Mouse (Mus musculus): ENCODE results near the gene Crlf1.
"Not testable (repeated sequence)": the region's sequence is repeated elsewhere in the genome, so short reads cannot be mapped to it uniquely, and the experiment has no call there.

Crlf1 gene

DNA sequence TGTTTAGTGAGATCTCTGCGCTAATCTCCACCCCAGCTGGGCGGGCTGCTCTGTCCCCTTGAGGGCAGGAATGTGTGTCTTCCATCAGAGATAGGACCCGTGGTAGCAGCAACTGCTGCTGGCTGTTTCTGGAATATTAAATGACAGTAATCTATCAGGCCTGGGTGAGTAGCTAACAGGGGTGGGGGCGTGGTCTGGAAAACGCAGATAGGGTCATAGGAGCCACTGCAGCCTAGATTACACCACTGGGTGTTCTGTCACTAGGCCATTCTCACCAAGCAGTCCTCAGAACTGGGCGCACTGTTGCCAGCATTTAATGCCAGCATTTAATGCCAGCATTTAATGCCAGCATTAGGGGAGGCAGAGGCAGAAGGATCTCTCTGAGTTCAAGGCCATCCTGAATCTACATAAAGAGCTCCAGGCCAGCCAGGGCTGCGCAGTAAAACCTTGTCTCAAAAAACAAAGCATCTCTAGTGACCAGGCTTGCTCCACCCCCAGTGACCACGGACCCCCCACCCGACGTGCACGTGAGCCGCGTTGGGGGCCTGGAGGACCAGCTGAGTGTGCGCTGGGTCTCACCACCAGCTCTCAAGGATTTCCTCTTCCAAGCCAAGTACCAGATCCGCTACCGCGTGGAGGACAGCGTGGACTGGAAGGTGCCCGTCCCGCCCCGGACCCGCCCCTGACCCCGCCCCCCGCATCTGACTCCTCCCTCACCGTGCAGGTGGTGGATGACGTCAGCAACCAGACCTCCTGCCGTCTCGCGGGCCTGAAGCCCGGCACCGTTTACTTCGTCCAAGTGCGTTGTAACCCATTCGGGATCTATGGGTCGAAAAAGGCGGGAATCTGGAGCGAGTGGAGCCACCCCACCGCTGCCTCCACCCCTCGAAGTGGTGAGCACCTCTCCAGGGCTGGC is 7.7 kb downstream of the Crlf1 start:
- DNase-seq (ENCODE audit: low spot score) = no peak

DNA sequence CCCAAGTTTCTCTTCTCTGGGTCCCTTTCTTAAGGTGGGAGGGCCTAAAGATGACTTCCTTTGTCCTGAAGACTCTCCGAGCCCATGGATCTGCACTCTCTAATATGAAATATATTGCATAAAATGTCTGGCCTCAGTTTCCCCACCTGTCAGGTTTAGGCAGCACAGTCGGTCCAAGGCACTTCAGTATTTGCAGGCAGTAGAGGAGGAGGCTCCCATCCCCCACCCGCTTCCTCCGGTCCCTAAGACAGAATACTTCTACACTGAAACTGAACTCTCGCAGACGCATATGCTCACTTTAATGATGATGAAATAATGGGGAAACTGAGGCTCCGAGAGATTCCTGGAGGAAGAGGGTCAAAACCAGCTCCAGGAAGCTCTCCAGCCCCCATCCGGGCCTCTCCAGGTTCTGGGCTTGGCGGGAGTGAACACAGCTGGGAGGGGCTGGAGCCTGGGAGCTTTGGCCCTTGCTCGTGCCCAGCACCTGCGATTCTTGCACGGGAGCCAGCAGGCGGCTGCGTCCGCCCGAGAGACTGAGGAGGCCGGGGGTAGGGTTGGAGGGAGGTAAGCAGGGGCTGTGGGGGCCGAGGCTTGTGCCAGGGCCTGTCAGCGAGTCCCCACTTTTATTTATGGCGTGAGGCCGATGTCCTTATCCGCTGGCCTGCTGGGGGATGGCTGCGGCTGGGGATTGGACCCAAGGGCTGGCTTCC is 9.0 kb downstream of the Crlf1 start:
- DNase-seq (ENCODE audit: low spot score) = no peak

DNA sequence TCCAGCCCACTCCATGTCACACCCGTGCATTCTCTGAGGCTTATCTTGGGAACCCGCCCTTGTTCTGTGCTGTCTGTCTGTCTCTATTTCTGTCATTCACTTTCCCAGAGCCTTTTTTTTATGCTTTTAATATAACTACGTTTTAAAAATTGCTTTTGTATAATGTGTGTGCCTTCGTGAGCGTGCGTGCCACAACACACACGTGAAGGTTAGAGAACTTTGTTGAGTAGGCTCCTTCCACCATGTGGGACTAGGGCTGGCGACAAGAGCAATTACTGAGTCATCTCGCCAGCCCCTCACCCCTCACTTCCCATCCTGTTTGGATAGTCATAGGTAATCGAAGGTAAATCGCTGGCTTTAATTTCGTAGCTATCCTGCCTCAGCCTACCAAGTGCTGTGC is 9.6 kb downstream of the Crlf1 start:
- DNase-seq (ENCODE audit: low spot score) = no peak

DNA sequence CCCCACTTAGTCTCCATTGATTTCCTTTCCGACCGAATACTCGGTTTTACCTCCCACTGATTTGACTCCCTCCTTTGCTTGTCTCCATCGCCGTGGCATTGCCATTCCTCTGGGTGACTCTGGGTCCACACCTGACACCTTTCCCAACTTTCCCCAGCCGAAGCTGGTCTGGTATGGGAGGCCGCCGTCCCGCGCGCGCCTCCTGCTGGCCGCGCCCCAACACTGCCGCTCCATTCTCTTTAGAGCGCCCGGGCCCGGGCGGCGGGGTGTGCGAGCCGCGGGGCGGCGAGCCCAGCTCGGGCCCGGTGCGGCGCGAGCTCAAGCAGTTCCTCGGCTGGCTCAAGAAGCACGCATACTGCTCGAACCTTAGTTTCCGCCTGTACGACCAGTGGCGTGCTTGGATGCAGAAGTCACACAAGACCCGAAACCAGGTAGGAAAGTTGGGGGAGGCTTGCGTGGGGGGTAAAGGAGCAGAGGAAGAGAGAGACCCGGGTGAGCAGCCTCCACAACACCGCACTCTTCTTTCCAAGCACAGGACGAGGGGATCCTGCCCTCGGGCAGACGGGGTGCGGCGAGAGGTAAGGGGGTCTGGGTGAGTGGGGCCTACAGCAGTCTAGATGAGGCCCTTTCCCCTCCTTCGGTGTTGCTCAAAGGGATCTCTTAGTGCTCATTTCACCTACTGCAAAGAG is 10.2 kb downstream of the Crlf1 start:
- DNase-seq (ENCODE audit: low spot score) = peak; percentile 75

DNA sequence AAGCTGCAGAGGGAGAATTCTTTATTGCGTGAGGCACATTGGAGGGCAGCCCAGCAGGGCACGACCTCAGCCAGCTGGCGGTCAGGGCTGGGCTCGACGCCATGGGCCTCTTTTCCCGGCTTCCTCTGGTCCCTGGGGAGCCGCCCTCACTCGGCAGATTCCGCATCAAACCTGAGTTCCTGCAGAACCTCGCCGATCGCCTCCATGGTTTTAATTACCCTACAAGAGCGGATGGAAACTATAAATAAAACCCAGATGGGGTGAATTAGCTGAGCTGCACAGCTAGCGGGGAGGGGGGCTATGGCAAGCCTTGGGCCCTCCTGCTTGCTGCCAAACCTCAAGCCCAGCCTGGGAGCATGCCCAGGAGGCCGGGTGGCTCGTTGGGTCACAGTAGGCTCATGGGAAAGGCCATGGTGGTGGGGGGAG is 11.3 kb downstream of the Crlf1 start:
- peak; percentile 62 for DNase-seq (ENCODE audit: low spot score)

DNA sequence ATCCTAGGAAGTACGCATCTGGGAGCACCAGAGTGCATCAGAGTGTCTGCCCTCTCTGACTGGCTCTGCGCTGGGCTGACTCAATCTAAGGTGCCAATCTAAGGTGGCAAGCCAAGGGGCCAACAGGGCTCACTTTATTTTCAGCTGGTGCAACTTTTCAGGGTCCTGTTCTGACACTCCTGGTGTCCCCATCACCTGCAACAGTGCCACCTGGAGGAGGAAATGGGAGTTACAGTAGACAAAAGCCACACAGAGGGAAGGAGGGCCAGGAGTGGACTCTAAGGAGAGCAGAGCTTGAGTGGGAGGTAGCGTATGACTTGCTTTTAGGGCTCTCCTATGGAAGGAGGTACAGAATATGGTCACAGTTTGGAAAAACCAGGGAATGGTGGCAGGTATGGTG is 11.9 kb downstream of the Crlf1 start:
- DNase-seq (ENCODE audit: low spot score) = peak; percentile 81

DNA sequence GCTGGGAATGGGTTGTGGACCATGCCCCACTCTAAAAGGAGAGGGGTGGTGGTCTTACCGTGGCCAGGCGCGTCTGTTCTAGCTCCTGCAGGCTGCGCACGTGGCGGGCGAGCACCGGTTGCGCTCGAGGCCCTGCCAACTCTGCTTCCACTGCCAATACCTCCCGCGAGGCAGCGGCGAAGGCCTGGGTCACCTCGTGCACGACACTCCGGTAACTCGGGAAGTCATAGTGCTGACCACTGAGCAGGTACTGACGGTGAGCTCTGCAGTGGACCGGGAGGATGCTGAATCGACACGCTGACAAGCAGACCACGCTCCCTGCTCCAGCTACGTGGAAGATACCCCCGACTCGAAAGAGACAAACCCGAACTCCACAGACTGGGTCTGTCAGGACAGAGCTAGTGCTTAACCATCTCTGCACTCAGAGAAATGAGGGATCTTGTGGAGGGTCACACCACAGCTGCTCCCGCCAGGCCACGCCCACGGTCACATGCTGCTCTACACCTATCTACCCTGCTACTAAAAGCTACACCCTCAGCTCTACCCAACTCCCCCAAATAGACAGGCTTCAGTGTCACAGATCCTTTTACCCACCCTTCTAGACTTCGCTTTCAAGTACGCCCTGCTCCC is 12.9 kb downstream of the Crlf1 start:
- DNase-seq (ENCODE audit: low spot score) = no peak

DNA sequence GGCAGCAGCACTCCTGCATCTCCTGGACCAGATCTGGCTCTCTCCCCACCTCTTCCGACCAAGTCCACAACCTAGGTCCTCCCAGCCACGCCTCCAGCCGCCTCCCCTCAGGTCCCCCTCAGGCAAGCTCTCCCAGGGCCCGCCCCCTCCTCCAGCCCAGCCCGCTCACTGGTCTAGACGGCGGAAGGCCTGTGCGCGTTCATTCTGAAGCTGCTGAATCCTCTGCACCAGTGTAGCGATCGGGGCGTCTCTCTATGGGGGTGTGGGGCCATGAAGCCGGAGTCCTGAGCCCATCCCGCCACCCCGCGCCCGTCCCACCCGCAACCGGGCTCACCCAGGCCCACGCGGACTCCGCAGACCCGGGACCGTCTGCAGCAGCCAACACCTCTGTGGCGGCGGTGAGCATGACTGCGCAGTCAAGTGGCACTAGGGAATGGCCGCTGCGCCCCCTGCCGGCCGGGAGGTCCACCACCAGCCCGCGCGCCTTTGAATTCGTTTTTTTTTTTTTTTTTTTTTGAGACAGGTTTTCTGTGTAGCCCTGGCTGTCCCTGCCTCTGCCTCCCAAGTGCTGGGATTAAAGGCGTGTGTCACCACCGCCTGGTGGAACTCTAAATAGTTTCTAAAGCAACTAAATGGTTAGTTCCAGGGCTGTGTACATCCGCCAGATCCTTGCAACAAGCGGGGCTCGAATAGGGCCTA is 13.5 kb downstream of the Crlf1 start, which contains the start of gene Rex1bd:
Gene Rex1bd (minus strand): TSS at position 425 of the 699 bp plus-strand sequence.
- peak; percentile 96 for DNase-seq (ENCODE audit: low spot score)

DNA sequence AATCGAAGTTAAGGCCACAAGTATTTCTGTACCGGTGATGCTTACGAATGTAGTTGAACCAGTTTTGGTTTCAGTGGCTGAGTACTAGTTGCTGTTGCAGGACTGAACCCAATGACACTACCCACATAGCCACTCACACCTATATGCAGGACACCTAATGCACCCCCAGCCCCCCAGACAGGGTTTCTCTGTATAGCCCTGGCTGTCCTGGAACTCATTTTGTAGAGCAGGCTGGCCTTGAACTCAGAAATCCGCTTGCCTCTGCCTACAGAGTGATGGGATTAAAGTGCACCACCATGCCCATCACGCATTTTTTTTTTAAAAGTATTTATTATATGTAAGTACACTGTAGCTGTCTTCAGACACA is 14.1 kb downstream of the Crlf1 start:
- no peak for DNase-seq (ENCODE audit: low spot score)

DNA sequence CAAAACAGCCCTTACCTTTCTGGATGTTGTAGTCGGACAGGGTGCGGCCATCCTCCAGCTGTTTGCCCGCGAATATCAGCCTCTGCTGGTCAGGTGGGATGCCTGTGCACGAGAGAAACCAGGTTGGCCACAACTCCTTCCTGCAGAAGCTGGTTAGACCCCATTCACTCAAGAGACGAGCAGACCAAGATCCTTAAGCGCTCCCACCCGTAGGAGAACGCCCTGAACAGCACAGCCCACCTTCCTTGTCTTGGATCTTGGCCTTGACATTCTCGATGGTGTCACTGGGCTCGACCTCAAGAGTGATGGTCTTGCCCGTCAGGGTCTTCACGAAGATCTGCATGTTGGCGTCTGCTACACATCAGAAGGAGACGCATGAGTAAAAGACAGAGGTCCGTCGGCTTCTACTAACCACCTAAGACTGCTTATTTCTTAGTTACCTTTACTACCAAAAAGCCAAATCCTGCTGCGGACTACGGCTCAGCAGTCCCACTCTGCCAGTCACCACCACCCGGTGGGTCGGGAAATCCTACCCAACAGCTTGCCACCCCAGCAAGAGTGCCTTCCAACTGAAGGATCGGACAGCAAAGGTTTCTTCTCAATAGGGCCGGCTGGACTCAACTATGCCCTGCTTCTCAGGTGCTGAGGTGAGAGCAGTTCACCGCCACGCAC is 16.5 kb downstream of the Crlf1 start:
- no peak for DNase-seq (ENCODE audit: low spot score)

DNA sequence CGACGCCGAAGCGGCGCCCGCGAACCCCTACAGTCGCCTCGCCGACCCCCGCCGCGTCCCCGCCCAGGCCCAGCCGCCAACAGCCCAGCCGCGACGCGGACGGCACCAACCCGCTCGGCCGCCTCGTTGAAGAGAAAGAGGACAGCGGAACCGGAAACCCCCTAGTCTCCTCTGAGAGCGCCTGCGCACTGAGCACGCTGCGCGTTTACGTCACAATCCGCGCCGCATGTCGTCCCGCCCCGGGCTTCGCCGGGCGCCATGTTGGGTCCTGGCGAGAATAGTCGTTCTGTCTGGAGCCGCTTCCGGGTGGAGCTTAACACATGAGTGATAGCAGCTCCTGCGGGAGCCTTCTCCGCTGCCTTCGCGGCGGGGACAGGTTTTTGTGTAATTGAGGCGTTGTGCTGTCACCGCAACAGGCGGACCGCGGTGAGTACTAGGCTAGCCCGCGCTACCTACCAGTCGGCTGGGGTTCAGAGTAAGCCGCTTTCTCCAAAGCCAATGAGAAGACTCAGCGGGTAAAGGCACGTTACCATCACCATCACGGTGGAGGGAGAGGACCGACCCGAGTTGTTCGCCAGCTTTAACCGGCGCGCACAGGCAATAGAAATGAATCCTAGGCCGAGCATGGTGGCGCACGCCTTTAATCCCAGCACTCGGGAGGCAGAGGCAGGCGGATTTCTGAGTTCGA is 17.4 kb downstream of the Crlf1 start, which contains the start of gene Uba52:
Gene Uba52 (minus strand): TSS at position 574 of the 688 bp plus-strand sequence.
- DNase-seq (ENCODE audit: low spot score) = peak; percentile 99

DNA sequence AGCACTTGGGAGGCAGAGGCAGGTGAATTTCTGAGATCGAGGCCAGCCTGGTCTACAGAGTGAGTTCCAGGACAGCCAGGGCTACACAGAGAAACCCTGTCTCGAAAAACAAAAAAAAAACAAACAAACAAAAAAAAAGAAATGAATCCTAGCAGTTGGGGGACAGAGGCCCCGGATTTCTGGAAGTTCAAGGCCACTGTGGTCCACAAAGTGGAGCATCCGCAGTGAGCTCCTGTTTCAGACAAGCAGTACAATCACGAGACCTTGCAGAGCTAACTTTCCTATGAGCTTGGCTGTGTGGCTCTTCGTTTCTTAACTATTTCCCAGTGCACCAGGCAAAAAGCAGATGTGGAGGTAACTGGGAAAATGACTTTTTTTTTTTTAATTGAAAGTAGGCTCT is 18.2 kb downstream of the Crlf1 start:
- DNase-seq (ENCODE audit: low spot score) = not testable (repeated sequence)

DNA sequence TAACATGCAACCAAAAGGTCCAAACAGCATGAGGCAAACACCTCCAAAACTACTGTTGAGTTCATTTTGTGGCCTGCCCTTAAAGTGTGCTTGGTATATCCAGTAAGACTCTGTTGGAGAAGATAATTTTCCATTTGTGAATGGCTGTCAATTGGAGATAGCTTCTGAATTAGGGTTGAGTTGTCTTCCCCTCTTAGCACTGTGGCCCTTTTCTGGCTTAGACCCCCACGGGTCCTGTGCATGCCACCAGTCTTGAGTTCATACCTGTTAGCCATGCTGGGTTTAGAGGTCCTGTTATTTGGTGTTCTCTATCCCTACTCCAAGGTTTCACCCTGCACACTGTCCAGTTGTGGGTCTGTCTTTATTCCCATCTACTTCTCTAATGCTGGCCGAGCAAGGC is 18.8 kb downstream of the Crlf1 start:
- DNase-seq (ENCODE audit: low spot score) = no peak

DNA sequence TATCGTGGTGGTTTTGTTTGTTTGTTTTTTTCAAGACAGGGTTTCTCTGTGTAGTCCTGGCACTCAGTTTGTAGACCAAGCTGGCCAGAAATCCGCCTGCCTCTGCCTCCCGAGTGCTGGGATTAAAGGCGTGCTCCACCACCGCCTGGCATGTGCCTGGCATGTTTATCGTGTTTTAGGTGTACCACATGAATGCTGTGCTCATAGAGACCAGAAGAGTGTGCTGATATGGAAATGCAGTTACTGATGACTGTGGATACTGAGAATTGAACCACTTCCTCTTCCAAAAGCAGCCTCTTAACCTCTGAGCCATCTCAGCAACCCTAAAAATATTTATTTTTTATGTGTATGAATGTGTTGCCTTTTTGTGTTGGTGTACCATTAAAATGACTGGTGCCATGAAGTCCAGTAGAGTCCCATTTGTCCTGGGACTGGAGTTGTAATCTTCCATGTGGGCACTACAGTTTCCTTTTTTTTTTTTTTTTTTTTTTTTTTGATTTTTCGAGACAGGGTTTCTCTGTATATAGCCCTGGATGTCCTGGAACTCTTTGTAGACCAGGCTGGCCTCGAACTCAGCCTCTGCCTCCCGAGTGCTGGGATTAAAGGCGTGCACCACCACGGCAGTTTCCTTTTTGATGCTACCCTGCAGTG is 19.4 kb downstream of the Crlf1 start:
- no peak for DNase-seq (ENCODE audit: low spot score)

DNA sequence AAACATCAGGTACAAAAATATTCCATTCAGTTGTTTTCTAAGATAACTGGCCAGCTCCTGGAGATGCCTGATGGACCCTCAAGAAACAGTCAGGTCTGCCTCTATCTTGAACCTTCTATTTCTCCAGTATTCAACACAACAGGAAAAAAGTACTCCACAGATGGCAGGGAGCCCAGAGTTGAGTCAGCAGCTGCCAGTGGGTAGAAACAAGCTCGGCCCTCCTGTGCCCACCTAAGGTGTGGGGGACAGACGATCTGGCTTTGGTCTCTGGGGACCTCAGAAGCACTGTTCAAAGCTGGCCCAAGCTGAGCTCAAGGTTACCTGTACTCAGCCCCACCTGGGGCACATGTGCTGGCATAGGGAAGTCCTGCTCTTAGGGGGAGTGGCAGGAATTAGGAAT is 20.5 kb downstream of the Crlf1 start:
- DNase-seq (ENCODE audit: low spot score) = no peak

DNA sequence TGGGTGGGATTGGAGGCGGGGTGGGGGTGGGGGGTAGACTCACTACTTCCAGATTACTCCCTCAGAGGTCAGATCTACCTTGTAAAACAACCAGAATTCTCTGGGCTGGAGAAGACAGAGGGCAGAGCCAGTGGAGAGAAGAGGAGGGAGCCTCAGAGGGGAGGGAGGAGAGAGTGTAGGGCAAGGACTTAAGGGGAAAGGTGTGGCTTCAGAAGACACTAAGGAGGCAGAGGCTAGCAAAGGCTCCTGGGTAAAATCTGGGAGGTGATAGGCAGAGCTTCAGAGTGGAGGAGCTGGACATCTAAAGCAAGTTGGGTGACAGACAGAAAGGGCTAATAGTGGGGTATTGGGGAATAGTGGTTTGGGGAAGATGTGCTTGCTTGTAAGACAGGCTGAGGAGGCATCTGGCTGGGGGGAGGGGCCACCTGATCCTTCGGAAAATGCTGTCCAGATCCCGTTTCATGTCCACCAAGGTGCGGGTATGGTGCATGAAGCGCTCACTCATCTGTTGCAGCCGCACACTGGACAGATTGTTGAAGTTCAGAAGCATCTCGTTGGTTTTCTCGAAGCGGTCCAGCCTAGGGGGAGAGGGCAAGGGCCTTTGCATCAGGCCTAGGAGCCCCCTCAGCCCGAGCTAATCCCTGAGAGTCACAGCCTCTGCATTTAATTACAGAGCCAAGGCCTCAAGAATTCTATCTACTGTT is 25.1 kb downstream of the Crlf1 start:
- no peak for DNase-seq (ENCODE audit: low spot score)

DNA sequence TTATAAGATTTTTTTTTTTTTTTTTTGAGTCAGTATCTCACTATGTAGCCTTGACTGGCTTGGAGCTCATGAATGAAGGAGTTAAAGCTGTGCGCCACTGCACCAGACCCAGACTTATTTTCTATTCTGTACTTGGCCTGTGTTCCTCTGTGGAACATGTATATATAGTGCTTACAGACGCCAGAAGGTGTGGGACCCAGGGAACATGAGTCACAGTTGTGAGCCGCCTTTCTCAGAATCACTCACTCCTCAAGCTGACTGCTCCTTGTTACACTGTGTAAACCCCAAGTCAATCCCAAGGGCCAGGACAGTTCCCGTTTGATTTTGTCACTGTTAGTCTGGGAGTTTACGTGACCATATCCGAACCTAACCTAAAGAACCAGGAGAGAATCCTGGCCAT is 26.1 kb downstream of the Crlf1 start:
- DNase-seq (ENCODE audit: low spot score) = no peak

DNA sequence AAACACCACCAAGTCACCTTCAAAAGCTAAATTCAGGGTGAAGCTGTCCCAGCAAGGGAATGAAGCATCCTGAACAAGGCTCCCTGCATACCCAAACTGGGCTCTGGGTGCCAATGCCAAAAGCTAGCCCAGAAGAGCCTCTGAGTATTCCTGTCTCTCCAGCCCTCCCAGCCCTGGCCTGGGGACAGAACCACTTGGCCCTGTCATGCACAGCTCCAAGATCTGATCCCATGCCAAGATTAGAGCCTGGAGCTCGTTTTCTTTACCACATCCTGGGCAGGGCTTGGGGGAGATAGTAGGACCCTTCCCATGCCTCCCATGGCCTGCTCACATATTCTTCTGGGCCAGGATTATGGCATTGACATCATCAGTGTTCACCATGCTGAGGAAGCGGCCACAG is 26.6 kb downstream of the Crlf1 start:
- no peak for DNase-seq (ENCODE audit: low spot score)

Data from embryo, embryonic 10 days (tissue).